27 mouse cellular contexts compared by ENCODE assay signal in genomic region chr1:189770516-189770915, GRCm38 (mm10). TPM values are rescaled to one million over a fixed set of nuclear protein-coding genes. Genes with fewer than 3 reads are reported as not detected.
A peak's percentile ranks its signal among the peaks of the same experiment; 100 is the strongest.
DNase-seq lines count a peak whose midpoint lies in the region; ATAC-seq and TF ChIP-seq lines count a peak whose summit lies in the region.
"Had no signal": no experiment of that assay in that cellular context is flagged by ENCODE, and none has a peak within 500 bp of the region (broad histone marks: within the 10 kb centered on the region; RNA-seq: fewer than 3 reads in every experiment).

No protein-coding gene starts in this region.

- H3K4me2 ChIP-seq in kidney, postnatal 0 days (ENCODE audit: low read length) = no peak overlapping the region
- H3K4me2 ChIP-seq in stomach, postnatal 0 days (replicated peaks; ENCODE audit: low read depth) = no peak overlapping the region
- H3K4me2 ChIP-seq: embryonic facial prominence, embryonic 12.5 days; embryonic facial prominence, embryonic 15.5 days; heart, embryonic 12.5 days; heart, embryonic 15.5 days; hindbrain, embryonic 13.5 days had no signal

- no peak for TF ChIP-seq EP300 in stomach, postnatal 0 days (optimal IDR thresholded peaks at IDR 0.05)

- no peaks in the 10 kb centered on the region for H3K36me3 ChIP-seq in kidney, adult 2 months (ENCODE audit: control insufficient read depth, insufficient read depth, low read length)
- H3K36me3 ChIP-seq in kidney, postnatal 0 days (ENCODE audit: insufficient read depth, low read length) = no peaks in the 10 kb centered on the region
- no peaks in the 10 kb centered on the region for H3K36me3 ChIP-seq in stomach, postnatal 0 days (ENCODE audit: control insufficient read depth, insufficient read depth, low read length)
- H3K36me3 ChIP-seq: embryonic facial prominence, embryonic 12.5 days; embryonic facial prominence, embryonic 15.5 days; heart, embryonic 12.5 days; heart, embryonic 15.5 days; hindbrain, embryonic 10.5 days; hindbrain, embryonic 13.5 days had no signal

- ATAC-seq in kidney, postnatal 0 days (replicated peaks; ENCODE audit: low FRiP score, low read depth) = no peak
- peak; percentile 69 for ATAC-seq in stomach, postnatal 0 days (ENCODE audit: low FRiP score, low TSS enrichment)
- ATAC-seq: CD4-positive, CD25-positive, alpha-beta regulatory T cell, adult 4 months; forebrain, embryonic 14.5 days; forebrain, postnatal 0 days; hindbrain, embryonic 16.5 days had no signal

- no peaks in the 10 kb centered on the region for H3K9me3 ChIP-seq in kidney, postnatal 0 days (replicated peaks; ENCODE audit: low read length)
- no peaks in the 10 kb centered on the region for H3K9me3 ChIP-seq in stomach, postnatal 0 days (ENCODE audit: control insufficient read depth, low read length)
- H3K9me3 ChIP-seq: embryonic facial prominence, embryonic 12.5 days; embryonic facial prominence, embryonic 15.5 days; heart, embryonic 12.5 days; heart, embryonic 15.5 days; hindbrain, embryonic 10.5 days; hindbrain, embryonic 13.5 days had no signal

- H3K4me1 ChIP-seq in kidney, adult 2 months (ENCODE audit: control insufficient read depth, insufficient read depth, low read length) = peaks cover 13% of the 10 kb centered on the region; the same call in 1 of the 2 replicates
- H3K4me1 ChIP-seq in kidney, postnatal 0 days (replicated peaks; ENCODE audit: insufficient read depth, low read length) = peaks cover 47% of the 10 kb centered on the region
- peaks cover 6% of the 10 kb centered on the region; the same call in 1 of the 2 replicates for H3K4me1 ChIP-seq in stomach, postnatal 0 days (replicated peaks; ENCODE audit: control insufficient read depth, insufficient read depth)
- H3K4me1 ChIP-seq: hindbrain, embryonic 13.5 days had no signal

- no peak for DNase-seq in kidney, adult 2 months
- DNase-seq in kidney, adult 8-10 months = no peak
- DNase-seq in kidney, postnatal 0 days (ENCODE audit: low spot score) = no peak
- no peak for DNase-seq in kidney, postnatal 25 days
- DNase-seq in stomach, postnatal 0 days (ENCODE audit: low spot score) = peak; percentile 26
- DNase-seq in right cerebral cortex, postnatal 4 days = no peak
- DNase-seq: adrenal gland, adult 2 months; adrenal gland, postnatal 14 days; cerebellum, adult 11 months; cerebellum, adult 2 months; cerebellum, adult 9-11 months; cerebellum, postnatal 25 days; forebrain, postnatal 0 days; gastrocnemius, postnatal 10 days; gastrocnemius, postnatal 36 days; heart, adult 2 months; heart, postnatal 10 days; heart, postnatal 36 days had no signal

- H3K9ac ChIP-seq in kidney, postnatal 0 days (ENCODE audit: low read depth, low read length) = no peak overlapping the region
- H3K9ac ChIP-seq in stomach, postnatal 0 days (ENCODE audit: low read length) = no peak overlapping the region
- H3K9ac ChIP-seq: embryonic facial prominence, embryonic 12.5 days; embryonic facial prominence, embryonic 15.5 days; forebrain, postnatal 0 days; heart, embryonic 12.5 days; heart, embryonic 15.5 days; hindbrain, embryonic 13.5 days had no signal

- H3K27ac ChIP-seq in kidney, adult 2 months (ENCODE audit: insufficient read depth, low read depth, low read length) = peak overlapping the region; percentile 19; the same call in 1 of the 2 replicates
- H3K27ac ChIP-seq in kidney, postnatal 0 days = peak overlapping the region; percentile 37; the same call in 1 of the 2 replicates
- 0 out of 2 replicates have a peak overlapping the region, but pooled peaks have one; percentile 40 for H3K27ac ChIP-seq in stomach, postnatal 0 days (replicated peaks)
- H3K27ac ChIP-seq: embryonic facial prominence, embryonic 12.5 days; embryonic facial prominence, embryonic 15.5 days; heart, embryonic 15.5 days; hindbrain, embryonic 13.5 days had no signal

- no peak for TF ChIP-seq CTCF in kidney, adult 2 months (conservative IDR thresholded peaks at IDR 0.05; ENCODE audit: insufficient read depth, insufficient read length, low read depth, low read length)
- no peak for TF ChIP-seq CTCF in kidney, postnatal 0 days (IDR thresholded peaks at IDR 0.05; ENCODE audit: low read depth)
- no peak for TF ChIP-seq CTCF in stomach, postnatal 0 days (IDR thresholded peaks at IDR 0.05; ENCODE audit: low read depth)

- TF ChIP-seq POLR2A in kidney, adult 2 months (IDR thresholded peaks at IDR 0.05; ENCODE audit: low read depth, low read length) = no peak

- no peak overlapping the region for H3K4me3 ChIP-seq in kidney, adult 2 months (ENCODE audit: insufficient read depth, low read depth, low read length)
- H3K4me3 ChIP-seq in kidney, postnatal 0 days (replicated peaks; ENCODE audit: low read depth, low read length) = no peak overlapping the region
- no peak overlapping the region for H3K4me3 ChIP-seq in stomach, postnatal 0 days (ENCODE audit: low read depth, low read length)
- H3K4me3 ChIP-seq: embryonic facial prominence, embryonic 12.5 days; embryonic facial prominence, embryonic 15.5 days; heart, adult 2 months; heart, embryonic 12.5 days; heart, embryonic 15.5 days; hindbrain, embryonic 10.5 days; hindbrain, embryonic 13.5 days had no signal

- 50% methylated on average over 3 of the region's 3 CpGs for WGBS in kidney, adult 2 months
- WGBS in kidney, postnatal 0 days = 54% methylated on average over 3 of the region's 3 CpGs
- WGBS in stomach, postnatal 0 days = 66% methylated on average over 3 of the region's 3 CpGs

- H3K27me3 ChIP-seq in kidney, adult 2 months (replicated peaks; ENCODE audit: control insufficient read depth, insufficient read depth, low read length) = no peaks in the 10 kb centered on the region
- no peaks in the 10 kb centered on the region for H3K27me3 ChIP-seq in kidney, postnatal 0 days (ENCODE audit: insufficient read depth, low read length)
- H3K27me3 ChIP-seq in stomach, postnatal 0 days (ENCODE audit: control insufficient read depth, insufficient read depth, low read length) = no peaks in the 10 kb centered on the region
- H3K27me3 ChIP-seq: embryonic facial prominence, embryonic 12.5 days; embryonic facial prominence, embryonic 15.5 days; heart, embryonic 12.5 days; heart, embryonic 15.5 days; hindbrain, embryonic 13.5 days had no signal

RNA-seq across cellular contexts. Expression of gene Ptpn14, which starts 42.4 kb away (rescaled TPM):
- polyA plus RNA-seq in kidney, adult 2 months (2012; rRNA removed) = 11.2 and 11.4 TPM in 2 replicates
- polyA plus RNA-seq in kidney, postnatal 0 days (2015; fragmentation: Nextera tagmentation; extraction: Ambion mirVana) = 11.1 and 11.6 TPM in 2 replicates
- polyA plus RNA-seq in stomach, postnatal 0 days (2015; fragmentation: Nextera tagmentation; extraction: Ambion mirVana) = 4.5 and 5.3 TPM in 2 replicates
